Mouse (Mus musculus): ENCODE measurements around the gene Zdhhc25.

Gene Zdhhc25

GRCm38 (mm10) chr15:88600002-88600401, at the start of gene Zdhhc25:
TSS of gene Zdhhc25 (plus strand) at chr15:88600302.
- DNase-seq (ENCODE audit: low read depth in 2 of 2, low spot score in 2 of 2) = no peak

- no peak for DNase-seq (ENCODE audit: low read depth in 2 of 2, low spot score in 2 of 2)
These were observed 47.2 kb upstream of the Zdhhc25 start for GRCm38 (mm10) chr15:88552852-88553251.

- no peak for DNase-seq (ENCODE audit: low read depth in 2 of 2, low spot score in 2 of 2)
These were observed 44.6 kb upstream of the Zdhhc25 start for GRCm38 (mm10) chr15:88555476-88555875.

- no peak for DNase-seq (ENCODE audit: low read depth in 2 of 2, low spot score in 2 of 2)
These were observed 39.5 kb upstream of the Zdhhc25 start for GRCm38 (mm10) chr15:88560637-88561036.

- no peak for DNase-seq (ENCODE audit: low read depth in 2 of 2, low spot score in 2 of 2)
These were observed 38.9 kb upstream of the Zdhhc25 start for GRCm38 (mm10) chr15:88561058-88561730.

- no peak for DNase-seq (ENCODE audit: low read depth in 2 of 2, low spot score in 2 of 2)
These were observed 34.8 kb upstream of the Zdhhc25 start for GRCm38 (mm10) chr15:88565307-88565706.

GRCm38 (mm10) chr15:88565806-88566205, 34.3 kb upstream of the Zdhhc25 start:
- no peak for DNase-seq (ENCODE audit: low read depth in 2 of 2, low spot score in 2 of 2)

GRCm38 (mm10) chr15:88570697-88571096, 29.4 kb upstream of the Zdhhc25 start:
- no peak for DNase-seq (ENCODE audit: low read depth in 2 of 2, low spot score in 2 of 2)

GRCm38 (mm10) chr15:88579461-88579860, 20.6 kb upstream of the Zdhhc25 start:
- DNase-seq (ENCODE audit: low read depth in 2 of 2, low spot score in 2 of 2) = no peak

GRCm38 (mm10) chr15:88602496-88602895, 2.4 kb downstream of the Zdhhc25 start:
- DNase-seq (ENCODE audit: low read depth in 2 of 2, low spot score in 2 of 2) = no peak

- DNase-seq (ENCODE audit: low read depth in 2 of 2, low spot score in 2 of 2) = no peak
These were observed 3.1 kb downstream of the Zdhhc25 start for GRCm38 (mm10) chr15:88603091-88603732.

- no peak for DNase-seq (ENCODE audit: low read depth in 2 of 2, low spot score in 2 of 2)
These were observed 3.6 kb downstream of the Zdhhc25 start for GRCm38 (mm10) chr15:88603733-88604119.

- DNase-seq (ENCODE audit: low read depth in 2 of 2, low spot score in 2 of 2) = no peak
These were observed 4.7 kb downstream of the Zdhhc25 start for GRCm38 (mm10) chr15:88604669-88605414.

- no peak for DNase-seq (ENCODE audit: low read depth in 2 of 2, low spot score in 2 of 2)
These were observed 5.3 kb downstream of the Zdhhc25 start for GRCm38 (mm10) chr15:88605415-88605785.

- DNase-seq (ENCODE audit: low read depth in 2 of 2, low spot score in 2 of 2) = no peak
These were observed 17.0 kb downstream of the Zdhhc25 start for GRCm38 (mm10) chr15:88617125-88617524.

GRCm38 (mm10) chr15:88618008-88618773, 18.1 kb downstream of the Zdhhc25 start:
- DNase-seq (ENCODE audit: low read depth in 2 of 2, low spot score in 2 of 2) = no peak

GRCm38 (mm10) chr15:88620017-88620416, 19.9 kb downstream of the Zdhhc25 start:
- DNase-seq (ENCODE audit: low read depth in 2 of 2, low spot score in 2 of 2) = no peak

- no peak for DNase-seq (ENCODE audit: low read depth in 2 of 2, low spot score in 2 of 2)
These were observed 23.8 kb downstream of the Zdhhc25 start for GRCm38 (mm10) chr15:88623891-88624290.

GRCm38 (mm10) chr15:88624874-88625277, 24.8 kb downstream of the Zdhhc25 start:
- DNase-seq (ENCODE audit: low read depth in 2 of 2, low spot score in 2 of 2) = no peak

- DNase-seq (ENCODE audit: low read depth in 2 of 2, low spot score in 2 of 2) = no peak
These were observed 25.4 kb downstream of the Zdhhc25 start for GRCm38 (mm10) chr15:88625303-88626066.

All from CD8-positive naive resting alpha-beta T cell, adult 2 months (primary cell).